Mouse (Mus musculus) cortical plate, adult 2 months (tissue): ENCODE data around the gene Mgst2.

Experiments
- CTCF ChIP-seq: fragments of 200-500 bp; IDR thresholded peaks from 2 replicates; pipeline ENCODE4 v1.5.1; 2011; ENCODE audit warnings: mild to moderate bottlenecking, control low read depth, low read length; ENCODE audit not compliant: insufficient read depth; ENCODE audit errors: extremely low read depth
- POLR2A ChIP-seq: fragments of 200-500 bp; IDR thresholded peaks from 2 replicates; pipeline ENCODE4 v1.6.1; 2011; ENCODE audit warnings: mild to moderate bottlenecking, low read length, control low read depth; ENCODE audit not compliant: insufficient read depth; ENCODE audit errors: extremely low read depth

DNA sequence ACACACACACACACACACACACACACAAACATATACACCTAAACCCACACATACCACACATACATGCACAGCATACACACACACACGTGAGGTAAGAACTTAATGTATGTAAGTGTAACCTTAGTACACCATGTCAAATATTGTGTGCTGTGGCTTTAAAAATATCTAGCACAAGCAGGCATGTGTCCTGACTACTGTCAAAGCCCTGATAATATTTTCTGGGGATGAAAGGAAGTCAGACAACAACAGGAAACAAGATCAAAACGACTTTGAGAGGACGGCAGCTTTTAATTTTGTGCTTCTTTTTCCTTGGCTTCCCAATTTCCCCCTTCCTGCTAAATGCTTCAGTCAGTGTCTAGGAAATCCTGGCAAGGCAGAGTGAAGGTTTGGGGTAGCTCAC, 52.2 kb downstream of the Mgst2 start:
- TF ChIP-seq POLR2A (no peak), CTCF (no peak)
